Mouse (Mus musculus): ENCODE results near the gene Fyttd1. TPM values are rescaled to one million over a fixed set of nuclear protein-coding genes. Genes with fewer than 3 reads are reported as not detected.

Fyttd1 gene
- polyA plus RNA-seq, 1 experiment from 2014 or later: 164 TPM

Other genes starting within 250 kb of the Fyttd1 start
- gene Tnk2, start 233.6 kb upstream of the Fyttd1 start, polyA plus RNA-seq (2014; fragmentation: Nextera tagmentation; extraction: Ambion mirVana): 6.9 and 7.8 TPM in 2 replicates
- gene Muc4, start 141.6 kb upstream of the Fyttd1 start, polyA plus RNA-seq (2014; fragmentation: Nextera tagmentation; extraction: Ambion mirVana): 0.13 and 0.44 TPM in 2 replicates
- gene Muc20, start 80.1 kb upstream of the Fyttd1 start, polyA plus RNA-seq (2014; fragmentation: Nextera tagmentation; extraction: Ambion mirVana): 0.21 TPM in 1 of 2 replicates, not detected in the other
- not detected in 2 replicates for gene Smbd1, start 67.0 kb upstream of the Fyttd1 start, polyA plus RNA-seq (2014; fragmentation: Nextera tagmentation; extraction: Ambion mirVana)
- 19.5 and 22.3 TPM in 2 replicates for gene Rubcn, start 266 bp downstream of the Fyttd1 start, polyA plus RNA-seq (2014; fragmentation: Nextera tagmentation; extraction: Ambion mirVana)
- 21.6 and 25.3 TPM in 2 replicates for gene Lrch3, start 36.6 kb downstream of the Fyttd1 start, polyA plus RNA-seq (2014; fragmentation: Nextera tagmentation; extraction: Ambion mirVana)
- gene Iqcg, start 178.7 kb downstream of the Fyttd1 start, polyA plus RNA-seq (2014; fragmentation: Nextera tagmentation; extraction: Ambion mirVana): 1.7 and 1.9 TPM in 2 replicates
- 744 and 805 TPM in 2 replicates for gene Rpl35a, start 179.0 kb downstream of the Fyttd1 start, polyA plus RNA-seq (2014; fragmentation: Nextera tagmentation; extraction: Ambion mirVana)
- gene Lmln, start 185.0 kb downstream of the Fyttd1 start, polyA plus RNA-seq (2014; fragmentation: Nextera tagmentation; extraction: Ambion mirVana): 3.3 and 3.6 TPM in 2 replicates